Mouse (Mus musculus) olfactory bulb, adult 2 months (tissue): Measurements from ENCODE around the gene Olfr13. TPM values are rescaled to one million over a fixed set of nuclear protein-coding genes. Genes with fewer than 3 reads are reported as not detected.
"Not testable (repeated sequence)": the region's sequence is repeated elsewhere in the genome, so short reads cannot be mapped to it uniquely, and the experiment has no call there.

ENCODE experiments used
- H3K27ac ChIP-seq: fragments of 200-500 bp; 2 replicates; pipeline ENCODE4 v1.5.1; 2012; ENCODE audit warnings: low read depth, low read length; ENCODE audit not compliant: insufficient read depth
- H3K4me1 ChIP-seq: fragments of 200-500 bp; 2 replicates; pipeline ENCODE4 v1.6.1; 2012; ENCODE audit warnings: low read length; ENCODE audit not compliant: control insufficient read depth, insufficient read depth
- H3K4me3 ChIP-seq: fragments of 200-500 bp; 2 replicates; pipeline ENCODE4 v1.5.1; 2012; ENCODE audit warnings: mild to moderate bottlenecking, low read depth, low read length, moderate library complexity; ENCODE audit not compliant: insufficient read depth
- CTCF ChIP-seq: fragments of 200-500 bp; IDR thresholded peaks from 2 replicates; pipeline ENCODE4 v1.5.1; 2012; ENCODE audit warnings: low read depth, mild to moderate bottlenecking, low read length, moderate library complexity; ENCODE audit not compliant: insufficient read depth
- POLR2A ChIP-seq: fragments of 200-500 bp; IDR thresholded peaks from 2 replicates; pipeline ENCODE4 v1.6.1; 2012; ENCODE audit warnings: mild to moderate bottlenecking, low read depth, low read length, moderate library complexity; ENCODE audit not compliant: insufficient read depth
- WGBS: fragments of 180-500 bp; shearing (Covaris S2); methylation state at CpG from one replicate; pipeline ENCODE4 v1.1.7; 2018; 5-methylcytosine and 5-hydroxymethylcytosine counted together
- polyA plus RNA-seq: library from polyadenylated mRNA; stranded (reverse); fragments of >200 nt; gene quantifications from 2 replicates; pipeline ENCODE4 v1.2.4, GENCODE M21; 2012; ENCODE audit warnings: low replicate concordance; ENCODE audit not compliant: missing spikeins, insufficient read depth, insufficient read length

Gene Olfr13
- not detected in 2 replicates for polyA plus RNA-seq

DNA sequence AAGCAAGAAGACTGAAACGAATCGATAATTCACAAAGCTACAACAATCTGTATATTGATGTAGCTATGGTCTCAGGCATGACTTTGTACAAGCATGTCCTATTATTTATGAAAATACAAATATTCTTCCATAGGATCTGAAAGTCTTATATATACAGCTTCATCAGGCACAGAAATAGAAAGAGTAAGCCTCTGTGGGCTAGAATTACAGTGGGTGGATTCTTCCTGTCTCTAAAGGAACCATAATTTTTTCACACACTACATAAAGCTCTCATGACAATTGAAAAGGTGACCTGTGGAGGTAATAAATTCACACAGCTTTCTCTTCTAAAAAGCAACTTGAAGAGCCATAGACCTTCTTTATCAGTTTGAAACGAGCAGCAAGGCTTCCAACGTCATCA is at the start of gene Olfr13:
Gene Olfr13, plus strand, starts transcription at position 301 of the 400 bp plus-strand sequence.
- H3K4me1 ChIP-seq, result no peaks in the 10 kb centered on the region
- H3K27ac ChIP-seq, result no peak within 1 kb of the TSS
- H3K4me3 ChIP-seq, result no peak within 1 kb of the TSS
- no peak for TF ChIP-seq CTCF
- TF ChIP-seq POLR2A, result no peak
- WGBS, result 82% methylated on average over 4 of the region's 4 CpGs

DNA sequence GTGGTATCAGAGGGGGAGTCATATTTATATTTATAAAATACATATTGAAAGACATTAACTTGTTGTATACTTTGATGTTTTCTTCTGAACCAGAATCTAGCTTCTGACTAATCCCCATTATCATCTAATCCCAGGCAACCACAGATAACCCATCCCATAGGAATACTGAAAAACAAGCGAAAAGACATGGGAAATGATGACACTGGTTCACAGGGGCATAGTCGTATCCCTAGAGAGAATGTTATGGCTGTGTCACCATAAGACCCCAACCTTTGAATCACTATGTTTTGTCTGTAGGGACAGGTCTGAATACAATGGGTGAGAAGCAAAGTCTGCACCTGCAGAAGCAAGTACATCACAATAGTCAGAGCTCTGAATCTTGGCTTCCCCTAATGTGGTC is 25.7 kb upstream of the Olfr13 start, which contains the start of gene Olfr237-ps1:
Gene Olfr237-ps1, plus strand, starts transcription at position 301 of the 400 bp plus-strand sequence.
- 82% methylated on average over 2 of the region's 2 CpGs for WGBS
- H3K4me1 ChIP-seq, H3K4me3 ChIP-seq, H3K27ac ChIP-seq: not testable (repeated sequence)

DNA sequence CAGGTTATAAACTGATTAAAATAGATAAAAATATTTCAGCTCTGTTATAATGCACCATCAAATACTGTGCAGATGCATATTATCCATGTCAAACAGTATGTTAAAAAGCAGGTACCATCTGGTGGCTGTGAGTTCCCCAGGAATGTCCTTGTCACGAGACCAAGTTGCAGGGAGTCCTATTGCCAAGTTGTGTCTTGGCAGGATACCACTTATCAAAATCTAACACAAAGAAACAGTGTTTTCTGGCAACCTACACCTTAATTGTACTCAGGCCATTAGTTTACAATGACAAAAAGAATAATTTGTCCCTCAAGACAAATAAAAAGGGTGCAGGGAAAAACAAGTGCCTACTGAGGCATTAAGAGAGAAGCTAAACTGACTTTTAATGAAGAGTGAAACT is 12.4 kb upstream of the Olfr13 start:
- 60% methylated on average over 1 of the region's 1 CpGs for WGBS

DNA sequence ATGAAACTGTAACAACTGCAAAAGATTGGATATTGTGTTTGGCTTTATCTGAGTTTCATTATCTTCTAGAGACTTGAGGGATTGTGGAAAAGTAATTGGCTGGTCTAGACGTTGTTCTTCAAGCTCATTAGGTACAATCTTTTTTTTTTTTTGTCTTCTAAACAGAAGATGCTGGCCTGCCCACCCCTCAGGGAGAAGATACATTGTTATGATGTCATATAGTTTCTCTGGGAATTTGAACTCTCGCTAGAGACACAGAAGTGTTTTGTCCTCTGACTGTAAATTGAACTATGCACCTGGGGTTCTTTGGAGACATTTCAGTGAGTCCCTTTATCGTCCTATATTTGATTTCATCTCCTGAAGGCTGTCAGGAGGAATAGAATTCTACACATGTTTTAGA is 9.0 kb upstream of the Olfr13 start, which contains the start of gene Olfr437:
Gene Olfr437, plus strand, starts transcription at position 301 of the 400 bp plus-strand sequence.
- Histone ChIP-seq H3K4me3 (no peak within 1 kb of the TSS), H3K27ac (no peak within 1 kb of the TSS), H3K4me1 (no peaks in the 10 kb centered on the region)
- no peak for TF ChIP-seq CTCF
- no peak for TF ChIP-seq POLR2A
- 68% methylated on average over 3 of the region's 3 CpGs for WGBS

More for the DNA sequence above, 12.4 kb upstream of the Olfr13 start:
- Histone ChIP-seq H3K4me1 (no peaks in the 10 kb centered on the region), H3K4me3 (no peak overlapping the region), H3K27ac (no peak overlapping the region)
- TF ChIP-seq POLR2A (no peak), CTCF (no peak)

DNA sequence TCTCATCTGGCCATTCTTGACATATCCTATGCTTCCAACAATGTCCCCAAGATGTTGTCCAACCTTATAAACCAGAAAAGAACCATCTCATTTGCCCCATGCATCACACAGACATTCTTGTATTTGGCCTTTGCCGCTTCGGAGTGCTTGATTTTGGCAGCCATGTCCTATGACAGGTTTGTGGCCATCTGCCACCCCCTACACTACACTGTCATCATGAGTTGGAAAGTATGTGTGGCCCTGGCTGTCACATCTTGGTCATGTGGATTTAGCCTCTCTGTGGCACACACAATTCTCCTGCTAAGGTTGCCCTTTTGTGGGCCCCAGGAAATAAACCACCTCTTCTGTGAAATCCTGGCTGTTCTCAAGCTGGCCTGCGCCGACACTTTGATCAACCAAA is 4.7 kb upstream of the Olfr13 start:
- TF ChIP-seq POLR2A, result no peak
- no peak for TF ChIP-seq CTCF
- Histone ChIP-seq H3K4me1 (no peaks in the 10 kb centered on the region), H3K4me3 (no peak overlapping the region), H3K27ac (no peak overlapping the region)
- WGBS, result 92% methylated on average over 4 of the region's 4 CpGs

DNA sequence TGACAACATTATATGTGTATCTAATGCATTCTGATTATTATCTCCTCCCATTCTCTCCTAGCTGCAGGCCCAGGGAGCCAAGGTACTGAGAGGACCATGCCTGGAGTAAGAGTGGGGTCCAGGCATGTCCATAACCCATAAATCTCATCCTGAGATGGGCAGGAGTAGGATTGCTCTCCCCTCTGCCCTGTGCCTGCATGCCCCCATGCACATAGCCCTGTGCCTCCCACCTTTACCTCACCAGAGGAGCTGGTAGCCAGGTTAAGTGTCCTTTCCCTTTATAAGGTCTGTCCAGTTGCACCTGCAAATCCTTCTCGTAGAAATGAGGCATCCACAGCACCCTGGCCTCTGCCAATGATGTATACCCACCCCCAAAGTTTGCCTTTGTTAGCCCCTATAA is 6.2 kb downstream of the Olfr13 start:
- 77% methylated on average over 1 of the region's 1 CpGs for WGBS
- no peak overlapping the region for H3K27ac ChIP-seq
- TF ChIP-seq CTCF (no peak), POLR2A (no peak)

DNA sequence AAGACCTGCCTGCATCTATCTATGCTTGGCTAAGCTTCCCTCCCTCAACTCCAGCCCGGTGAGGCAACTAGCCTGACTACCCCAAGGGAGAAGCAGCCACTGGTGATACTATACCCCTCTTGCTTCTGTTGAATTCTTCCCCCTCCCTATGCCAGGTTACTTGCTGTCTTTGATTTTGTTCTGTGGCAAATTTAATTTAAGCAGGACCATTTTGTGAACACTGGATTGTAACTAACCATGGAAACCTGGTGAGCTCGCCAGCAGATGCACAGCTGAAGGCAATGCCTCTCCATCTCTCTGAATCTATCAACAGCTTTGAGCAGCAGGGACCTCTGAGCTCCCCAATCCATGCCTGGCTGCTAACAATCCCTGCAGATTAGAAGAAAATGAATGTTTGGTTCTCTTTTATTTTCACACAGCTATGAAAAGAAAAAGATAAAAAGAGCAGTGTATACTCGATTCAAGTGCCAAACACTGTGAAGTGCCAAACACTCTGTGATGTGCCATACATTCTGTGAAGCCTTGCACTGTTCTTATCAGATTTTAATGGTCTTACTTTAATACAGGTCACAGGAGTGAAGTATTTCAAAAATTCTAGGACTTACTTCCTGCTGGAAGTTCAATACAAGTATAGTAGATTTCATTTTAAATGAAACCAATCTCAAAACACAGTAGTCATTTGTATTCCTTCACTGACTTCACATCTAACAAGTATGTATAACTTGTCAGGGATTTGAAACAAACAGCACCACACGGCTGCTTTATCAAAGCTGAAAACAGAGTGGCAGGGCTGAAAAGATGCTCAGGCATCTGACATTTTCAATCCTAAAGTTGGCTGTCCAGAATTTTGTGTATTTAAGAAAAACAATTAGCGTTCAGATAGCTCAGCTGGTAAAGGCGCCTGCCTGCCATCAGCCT is 6.9 kb downstream of the Olfr13 start:
- Histone ChIP-seq H3K4me3 (no peak overlapping the region), H3K27ac (no peak overlapping the region), H3K4me1 (no peaks in the 10 kb centered on the region)
- 49% methylated on average over 6 of the region's 6 CpGs for WGBS
- TF ChIP-seq CTCF (no peak), POLR2A (no peak)

More for the DNA sequence above, 6.2 kb downstream of the Olfr13 start:
- Histone ChIP-seq H3K4me1 (no peaks in the 10 kb centered on the region), H3K4me3 (no peak overlapping the region)

DNA sequence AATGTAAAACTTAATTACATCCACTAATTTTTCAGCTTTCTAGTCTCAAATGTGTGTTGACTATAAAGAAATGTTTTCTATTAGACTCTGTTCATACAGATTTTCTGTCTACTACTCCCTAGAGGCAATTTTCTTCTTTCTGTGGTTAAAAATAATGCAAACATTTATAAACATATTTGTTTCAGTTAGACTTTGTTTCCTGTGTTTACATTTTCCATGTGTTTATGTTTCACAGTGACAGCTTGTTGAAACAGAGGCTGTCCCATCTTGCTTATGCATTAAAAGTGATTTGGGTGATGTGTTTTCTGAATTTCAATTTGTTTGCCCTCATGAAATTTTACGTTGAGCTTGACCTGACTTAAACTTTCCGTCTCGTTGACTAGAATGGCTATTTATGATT is 19.0 kb downstream of the Olfr13 start:
- TF ChIP-seq POLR2A (no peak), CTCF (no peak)
- 91% methylated on average over 3 of the region's 3 CpGs for WGBS
- H3K4me1 ChIP-seq, result no peaks in the 10 kb centered on the region
- H3K27ac ChIP-seq, result no peak overlapping the region
- no peak overlapping the region for H3K4me3 ChIP-seq

DNA sequence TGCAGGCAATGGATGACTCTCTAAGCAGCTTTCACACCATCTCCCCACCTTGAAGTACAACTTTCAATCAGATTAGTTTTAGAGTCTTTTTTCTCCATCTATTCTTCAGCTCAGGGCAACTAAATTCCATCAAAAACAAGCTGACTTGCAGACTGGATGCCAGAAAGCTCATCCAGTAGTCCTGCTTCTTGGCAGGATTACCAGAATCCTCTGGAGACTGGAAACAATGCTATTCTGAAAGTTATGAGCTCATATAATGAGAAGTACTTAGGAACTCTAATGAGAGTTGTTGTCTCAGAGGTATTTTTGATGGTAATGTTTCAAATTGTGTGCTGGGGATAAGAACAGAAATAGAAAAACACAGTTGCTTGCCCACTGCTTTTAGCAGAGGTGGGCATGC is 24.8 kb downstream of the Olfr13 start, which contains the start of gene Olfr435:
Gene Olfr435, plus strand, starts transcription at position 366 of the 400 bp plus-strand sequence.
- TF ChIP-seq POLR2A, result no peak
- no peak for TF ChIP-seq CTCF
- Histone ChIP-seq H3K4me3 (no peak within 1 kb of the TSS), H3K27ac (no peak within 1 kb of the TSS), H3K4me1 (no peaks in the 10 kb centered on the region)
